Mouse (Mus musculus): ENCODE data around the gene Tead1.
A peak's percentile ranks its signal among the peaks of the same experiment; 100 is the strongest.

DNA sequence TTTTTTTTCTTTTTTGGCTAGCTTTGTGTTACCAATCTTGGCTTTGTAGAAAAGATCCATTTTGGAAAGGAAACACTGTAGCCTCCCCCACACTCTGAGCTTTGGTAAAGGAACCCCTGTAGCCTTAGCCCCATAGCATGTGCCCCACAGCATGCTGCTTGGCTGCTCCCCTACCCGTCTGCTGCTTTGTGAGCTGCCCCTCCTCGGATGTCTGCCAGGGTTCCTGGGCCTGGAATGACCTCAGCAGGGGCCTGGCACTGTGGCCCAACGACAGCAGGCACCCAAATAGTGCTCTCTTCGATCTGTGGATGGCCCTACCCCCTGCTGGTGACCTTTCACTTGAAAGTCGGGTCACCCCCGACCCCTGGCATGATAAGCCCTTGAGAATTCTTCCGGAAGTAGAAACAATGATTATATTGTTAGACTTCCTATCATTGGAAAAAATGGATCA is 177.0 kb downstream of the Tead1 start:
- TF ChIP-seq POLR2A (IDR thresholded peaks at IDR 0.05; ENCODE audit: borderline replicate concordance, insufficient read depth, low read length) (no peak), CTCF (IDR thresholded peaks at IDR 0.05; ENCODE audit: borderline replicate concordance, insufficient read depth, low read depth, low read length) (0 out of 2 replicates have a peak, but pooled peaks have one; percentile 7)
